Mouse (Mus musculus) heart, adult 2 months (tissue): Measurements from ENCODE around the gene Tor1aip1.

Source experiments
- EP300 ChIP-seq: fragments of 200-500 bp; IDR thresholded peaks from 2 replicates; pipeline ENCODE4 v1.6.1; 2011; ENCODE audit warnings: low read depth, low read length, control low read depth; ENCODE audit not compliant: insufficient read depth
- POLR2A ChIP-seq: fragments of 200-500 bp; IDR thresholded peaks from 2 replicates; pipeline ENCODE4 v1.6.1; 2011; ENCODE audit warnings: mild to moderate bottlenecking, low read depth, low read length, control low read depth; ENCODE audit not compliant: insufficient read depth

GRCm38 (mm10) chr1:156019800-156020199 lies 16.5 kb downstream of the Tor1aip1 start:
- TF ChIP-seq EP300 = no peak
- no peak for TF ChIP-seq POLR2A
